Mouse (Mus musculus) CH12.LX (cell line): ENCODE results near the gene Fgf9.

Experiments used
- CTCF ChIP-seq, 2 experiments: IDR thresholded peaks in 1 of 2; conservative IDR thresholded peaks in 1 of 2; 2 replicates each; pipeline ENCODE4 v1.5.1; 2011 to 2012; ENCODE audit warnings: low read depth in 2 of 2, low read length in 2 of 2, improper control_type of control experiment in 1 of 2, inconsistent platforms in 1 of 2, mild to moderate bottlenecking in 1 of 2, moderate library complexity in 1 of 2
- EP300 ChIP-seq: IDR thresholded peaks from 2 replicates; pipeline ENCODE4 v1.6.1; 2011; ENCODE audit warnings: low read length, improper control_type of control experiment
- MXI1 ChIP-seq: IDR thresholded peaks from 2 replicates; pipeline ENCODE4 v1.6.1; 2011; ENCODE audit warnings: mild to moderate bottlenecking, low read depth, low read length, improper control_type of control experiment

DNA sequence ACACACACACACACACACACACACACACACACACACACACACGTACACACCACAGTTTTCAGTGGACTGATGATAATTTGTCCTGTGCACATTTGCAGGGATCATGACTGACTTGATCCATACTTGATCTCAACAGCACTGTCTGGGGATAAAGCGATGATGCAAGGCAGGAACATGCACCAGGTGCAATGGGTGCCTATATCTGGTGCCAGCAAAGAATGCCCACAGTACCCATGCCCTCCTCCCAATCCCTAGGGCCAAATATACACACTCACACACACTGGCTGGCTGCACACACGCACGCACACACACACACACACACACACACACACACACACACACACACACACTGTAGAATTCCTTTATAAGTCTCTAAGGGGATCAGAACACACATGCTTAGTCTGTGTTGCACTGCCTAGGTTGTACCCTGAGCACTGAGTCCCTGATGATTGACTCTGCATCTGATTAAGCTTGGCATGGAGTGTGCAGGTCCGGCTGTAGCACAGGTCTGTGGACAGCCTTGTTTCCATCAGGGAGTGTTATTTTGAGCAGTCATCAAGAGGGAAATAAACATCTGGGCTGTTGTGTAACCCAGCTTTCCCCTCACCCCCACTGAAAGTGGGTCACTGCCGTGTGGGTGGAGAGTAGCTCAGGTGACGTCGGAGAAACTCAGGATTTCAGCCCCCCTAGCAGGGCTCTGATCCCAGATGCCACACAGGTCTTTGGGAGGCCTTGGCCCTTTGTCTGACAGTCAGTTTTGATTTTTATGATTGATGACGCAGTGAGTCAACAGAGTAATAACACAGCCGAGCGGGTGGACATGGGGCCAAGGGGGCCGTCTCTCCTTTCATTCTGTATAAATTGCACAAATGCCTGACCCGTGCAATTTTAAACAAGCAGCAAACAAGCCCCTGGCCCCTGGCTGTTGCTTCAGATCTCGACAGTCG lies 83.4 kb downstream of the Fgf9 start:
- TF ChIP-seq EP300: no peak
- TF ChIP-seq CTCF (conservative IDR thresholded peaks at IDR 0.05 in 1 of 2, IDR thresholded peaks at IDR 0.05 in 1 of 2; ENCODE audit: low read depth in 2 of 2, low read length in 2 of 2): no peak
- no peak for TF ChIP-seq MXI1
